Mouse (Mus musculus): ENCODE measurements around the gene Myl3. TPM values are rescaled to one million over a fixed set of nuclear protein-coding genes. Genes with fewer than 3 reads are reported as not detected.

Gene Myl3
- polyA plus RNA-seq, 1 experiment from 2014 or later: 2.8 TPM

GRCm38 (mm10) chr9:110762763-110763162, 21.1 kb downstream of the Myl3 start:
- Histone ChIP-seq H3K27me3 (peaks cover 13% of the 10 kb centered on the region), H3K36me3 (replicated peaks) (no peaks in the 10 kb centered on the region), H3K4me3 (replicated peaks) (no peak overlapping the region), H3K27ac (replicated peaks) (no peak overlapping the region), H3K9me3 (replicated peaks) (no peaks in the 10 kb centered on the region), H3K4me2 (no peak overlapping the region), H3K9ac (no peak overlapping the region), H3K4me1 (replicated peaks) (no peaks in the 10 kb centered on the region)
- 71% methylated on average over 10 of the region's 10 CpGs for WGBS (ENCODE audit: insufficient replicate concordance)
- no peak for ATAC-seq (ENCODE audit: insufficient read depth)

- Histone ChIP-seq H3K9me3 (replicated peaks) (no peaks in the 10 kb centered on the region), H3K4me1 (replicated peaks) (no peaks in the 10 kb centered on the region), H3K4me3 (replicated peaks) (no peak overlapping the region), H3K27me3 (peaks cover 13% of the 10 kb centered on the region), H3K9ac (no peak overlapping the region), H3K27ac (replicated peaks) (no peak overlapping the region), H3K36me3 (replicated peaks) (no peaks in the 10 kb centered on the region), H3K4me2 (no peak overlapping the region)
- ATAC-seq (ENCODE audit: insufficient read depth): no peak
- 68% methylated on average over 2 of the region's 2 CpGs for WGBS (ENCODE audit: insufficient replicate concordance)
Observed at GRCm38 (mm10) chr9:110763405-110763804, 21.7 kb downstream of the Myl3 start.

GRCm38 (mm10) chr9:110772336-110772735, 30.7 kb downstream of the Myl3 start:
- no peaks in the 10 kb centered on the region for H3K9me3 ChIP-seq (replicated peaks)
- H3K27ac ChIP-seq (replicated peaks): no peak overlapping the region
- no peaks in the 10 kb centered on the region; the same call in 1 of the 2 replicates for H3K27me3 ChIP-seq
- H3K4me2 ChIP-seq: no peak overlapping the region
- H3K4me3 ChIP-seq (replicated peaks): no peak overlapping the region
- H3K36me3 ChIP-seq (replicated peaks): no peaks in the 10 kb centered on the region
- H3K4me1 ChIP-seq (replicated peaks): no peaks in the 10 kb centered on the region
- no peak overlapping the region for H3K9ac ChIP-seq
- ATAC-seq (ENCODE audit: insufficient read depth): no peak
- WGBS (ENCODE audit: insufficient replicate concordance): 72% methylated on average over 10 of the region's 10 CpGs

- 66% methylated on average over 15 of the region's 15 CpGs for WGBS (ENCODE audit: insufficient replicate concordance)
- no peak overlapping the region for H3K9ac ChIP-seq
Observed at GRCm38 (mm10) chr9:110774403-110775268, 33.0 kb downstream of the Myl3 start.

GRCm38 (mm10) chr9:110775269-110776022, 33.8 kb downstream of the Myl3 start:
- Histone ChIP-seq H3K9me3 (replicated peaks) (no peaks in the 10 kb centered on the region), H3K27me3 (peaks cover 2% of the 10 kb centered on the region), H3K4me2 (no peak overlapping the region), H3K4me3 (replicated peaks) (no peak overlapping the region), H3K27ac (replicated peaks) (no peak overlapping the region), H3K36me3 (replicated peaks) (no peaks in the 10 kb centered on the region), H3K9ac (no peak overlapping the region), H3K4me1 (replicated peaks) (0 out of 2 replicates have a peak, but pooled peaks cover under 1% of the 10 kb centered on the region)
- ATAC-seq (ENCODE audit: insufficient read depth): no peak
- 65% methylated on average over 10 of the region's 10 CpGs for WGBS (ENCODE audit: insufficient replicate concordance)

More at GRCm38 (mm10) chr9:110774403-110775268, 33.0 kb downstream of the Myl3 start:
- no peak overlapping the region for H3K4me2 ChIP-seq
- no peak for ATAC-seq (ENCODE audit: insufficient read depth)
- H3K4me3 ChIP-seq (replicated peaks): no peak overlapping the region
- H3K36me3 ChIP-seq (replicated peaks): no peaks in the 10 kb centered on the region
- no peak overlapping the region for H3K27ac ChIP-seq (replicated peaks)
- no peaks in the 10 kb centered on the region for H3K27me3 ChIP-seq
- no peaks in the 10 kb centered on the region for H3K9me3 ChIP-seq (replicated peaks)
- no peaks in the 10 kb centered on the region for H3K4me1 ChIP-seq (replicated peaks)

DNA sequence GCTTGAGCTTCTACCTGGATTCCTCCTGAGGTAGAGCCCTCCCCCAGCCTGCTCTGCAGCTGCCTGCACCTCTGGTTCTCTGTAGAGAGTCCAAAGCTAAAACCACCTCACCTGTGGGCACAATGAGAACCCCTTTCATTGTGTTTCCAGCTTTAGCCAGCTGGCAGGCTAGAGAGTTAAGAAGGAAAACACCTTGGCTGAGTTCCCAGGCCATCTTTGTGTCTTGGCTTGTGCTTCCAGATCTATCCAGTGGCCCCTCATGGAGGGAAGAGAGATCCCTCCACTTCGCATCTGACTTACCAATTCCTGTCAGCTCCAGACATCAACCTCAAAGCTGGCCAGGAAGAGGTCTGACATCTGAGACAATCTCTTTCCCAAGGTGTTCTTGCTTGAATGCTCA, 36.4 kb downstream of the Myl3 start:
- Histone ChIP-seq H3K4me2 (no peak overlapping the region), H3K4me1 (replicated peaks) (peaks cover 16% of the 10 kb centered on the region), H3K27me3 (peaks cover 29% of the 10 kb centered on the region), H3K9me3 (replicated peaks) (no peaks in the 10 kb centered on the region), H3K4me3 (replicated peaks) (no peak overlapping the region), H3K9ac (no peak overlapping the region), H3K27ac (replicated peaks) (no peak overlapping the region), H3K36me3 (replicated peaks) (no peaks in the 10 kb centered on the region)
- no peak for ATAC-seq (ENCODE audit: insufficient read depth)
- WGBS (ENCODE audit: insufficient replicate concordance): 60% methylated on average over 1 of the region's 1 CpGs

- WGBS (ENCODE audit: insufficient replicate concordance): 74% methylated on average over 7 of the region's 7 CpGs
- no peak overlapping the region for H3K4me2 ChIP-seq
- no peaks in the 10 kb centered on the region for H3K36me3 ChIP-seq (replicated peaks)
- peaks cover 29% of the 10 kb centered on the region for H3K27me3 ChIP-seq
- no peak overlapping the region for H3K27ac ChIP-seq (replicated peaks)
- no peak overlapping the region for H3K4me3 ChIP-seq (replicated peaks)
- ATAC-seq (ENCODE audit: insufficient read depth): no peak
- H3K9ac ChIP-seq: no peak overlapping the region
- peaks cover 16% of the 10 kb centered on the region for H3K4me1 ChIP-seq (replicated peaks)
- H3K9me3 ChIP-seq (replicated peaks): no peaks in the 10 kb centered on the region
Observed at GRCm38 (mm10) chr9:110778559-110778958, 36.9 kb downstream of the Myl3 start.

- Histone ChIP-seq H3K27ac (replicated peaks) (no peak overlapping the region), H3K36me3 (replicated peaks) (no peaks in the 10 kb centered on the region), H3K9me3 (replicated peaks) (no peaks in the 10 kb centered on the region), H3K4me3 (replicated peaks) (no peak overlapping the region), H3K9ac (no peak overlapping the region), H3K27me3 (peaks cover 29% of the 10 kb centered on the region), H3K4me1 (replicated peaks) (peaks cover 16% of the 10 kb centered on the region), H3K4me2 (no peak overlapping the region)
- no peak for ATAC-seq (ENCODE audit: insufficient read depth)
- WGBS (ENCODE audit: insufficient replicate concordance): 33% methylated on average over 5 of the region's 5 CpGs
Observed at GRCm38 (mm10) chr9:110779242-110779913, 37.7 kb downstream of the Myl3 start.

GRCm38 (mm10) chr9:110781256-110781721, 39.6 kb downstream of the Myl3 start:
- H3K27ac ChIP-seq (replicated peaks): no peak overlapping the region

DNA sequence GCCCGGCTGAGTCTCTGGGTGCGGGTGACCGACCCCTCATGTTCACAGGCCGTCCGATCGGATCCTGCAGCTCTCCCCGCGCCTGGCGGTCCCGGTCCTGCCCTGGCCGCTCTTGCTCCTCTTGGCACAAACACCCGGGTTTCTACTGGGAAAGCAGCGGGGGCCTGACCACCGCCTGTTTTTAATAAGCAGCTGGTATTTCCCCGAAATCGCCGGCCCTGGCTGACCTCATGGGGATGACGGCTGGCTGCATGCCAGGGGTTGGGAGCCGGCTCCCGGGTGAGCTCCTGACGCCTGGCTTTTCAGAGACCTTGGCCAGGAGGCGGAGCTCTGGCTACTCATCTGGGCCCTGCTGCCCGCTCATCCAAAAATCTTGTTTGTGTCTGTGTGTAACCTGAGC, 40.1 kb downstream of the Myl3 start:
- Histone ChIP-seq H3K4me2 (peak overlapping the region; percentile 79), H3K36me3 (replicated peaks) (no peaks in the 10 kb centered on the region), H3K27ac (replicated peaks) (no peak overlapping the region), H3K9ac (no peak overlapping the region), H3K4me3 (replicated peaks) (peak overlapping the region; percentile 51), H3K9me3 (replicated peaks) (no peaks in the 10 kb centered on the region), H3K27me3 (peaks cover 29% of the 10 kb centered on the region), H3K4me1 (replicated peaks) (peaks cover 16% of the 10 kb centered on the region)
- peak; percentile 55 for ATAC-seq (ENCODE audit: insufficient read depth)
- 2% methylated on average over 23 of the region's 23 CpGs for WGBS (ENCODE audit: insufficient replicate concordance)

More at GRCm38 (mm10) chr9:110781256-110781721, 39.6 kb downstream of the Myl3 start:
- 0 out of 2 replicates have a peak overlapping the region, but pooled peaks have one; percentile 30 for H3K9ac ChIP-seq
- peaks cover 29% of the 10 kb centered on the region for H3K27me3 ChIP-seq
- H3K36me3 ChIP-seq (replicated peaks): no peaks in the 10 kb centered on the region
- under 1% methylated on average over 43 of the region's 43 CpGs for WGBS (ENCODE audit: insufficient replicate concordance)
- H3K4me3 ChIP-seq (replicated peaks): peak overlapping the region; percentile 51
- H3K9me3 ChIP-seq (replicated peaks): no peaks in the 10 kb centered on the region
- peaks cover 16% of the 10 kb centered on the region for H3K4me1 ChIP-seq (replicated peaks)
- peak overlapping the region; percentile 79 for H3K4me2 ChIP-seq
- peak; percentile 83 for ATAC-seq (ENCODE audit: insufficient read depth)

Data from liver, embryonic 15.5 days (tissue).